Mouse (Mus musculus): ENCODE data around the gene 4930469K13Rik. TPM values are rescaled to one million over a fixed set of nuclear protein-coding genes. Genes with fewer than 3 reads are reported as not detected.

Gene 4930469K13Rik
- polyA plus RNA-seq, 3 experiments from 2014 or later: 6.0 to 13.0 (median 7.7) TPM

DNA sequence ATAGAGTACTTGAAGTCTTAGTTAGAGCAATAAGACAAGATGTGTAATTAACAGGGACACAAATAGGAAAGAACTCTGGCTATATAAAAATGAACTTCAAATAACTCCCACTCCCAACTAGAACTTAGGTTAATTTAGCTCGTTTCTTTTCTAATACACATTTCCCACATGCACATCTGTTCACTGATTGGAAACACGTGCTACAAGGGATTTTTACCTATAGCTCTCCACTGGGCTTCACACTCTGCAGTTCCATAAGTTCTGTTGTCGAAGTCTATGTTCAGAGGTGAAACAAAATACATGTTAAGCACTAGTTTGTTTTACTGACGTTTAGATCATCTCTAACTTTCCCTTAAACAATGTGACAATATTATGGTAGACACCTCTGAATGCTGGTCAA, 118.2 kb downstream of the 4930469K13Rik start:
- ATAC-seq: no peak

DNA sequence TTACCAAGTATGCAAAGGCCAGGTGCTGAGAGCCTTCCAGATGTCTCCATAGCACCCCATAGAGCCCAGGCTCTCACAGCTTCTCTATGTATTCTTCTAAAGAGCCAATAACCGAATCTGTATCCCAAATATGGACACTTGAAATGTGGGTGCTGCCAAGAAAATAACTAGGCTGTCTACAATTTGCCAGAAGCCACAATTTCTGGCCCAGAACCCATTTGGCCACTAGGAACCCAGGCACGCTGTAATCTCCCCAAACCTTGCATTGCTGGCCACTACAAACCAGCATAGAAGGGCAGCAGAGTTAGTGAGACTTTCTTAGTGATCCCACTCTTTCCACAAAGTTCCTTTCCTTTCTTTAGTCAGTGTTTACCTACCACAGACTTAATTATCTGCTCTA, 123.2 kb downstream of the 4930469K13Rik start:
- no peak for ATAC-seq

DNA sequence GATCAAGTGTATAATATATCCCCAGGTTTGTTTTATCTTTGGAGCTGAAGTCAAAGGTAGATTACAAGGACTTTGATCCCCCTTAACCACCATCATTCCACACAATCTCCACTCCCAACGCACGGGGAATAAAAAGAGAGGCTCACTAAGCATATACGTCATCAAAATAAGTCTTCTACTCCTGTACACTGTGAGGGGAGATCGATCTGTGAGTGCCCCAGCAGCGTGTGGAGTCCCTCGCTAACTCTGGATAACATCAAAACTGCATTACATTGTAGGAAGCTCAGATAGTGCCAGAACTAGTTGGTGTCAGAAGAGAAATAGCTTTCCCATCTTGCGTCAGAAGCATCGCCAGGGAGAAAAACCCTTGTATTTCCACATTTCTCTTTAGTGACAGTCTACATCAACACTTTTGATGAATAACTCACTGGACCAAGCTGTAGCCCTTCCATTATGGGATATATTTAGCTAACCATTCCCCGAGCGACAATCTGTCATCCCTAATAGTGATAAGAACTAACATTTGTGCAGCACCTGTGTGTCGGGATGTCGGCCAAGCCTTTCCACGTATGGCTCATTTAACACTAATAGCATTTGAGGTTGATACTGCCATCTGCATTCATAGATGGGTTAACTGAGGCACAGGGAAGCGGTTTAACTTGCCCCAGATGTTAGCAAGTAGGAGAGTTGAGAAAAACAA, 123.9 kb downstream of the 4930469K13Rik start:
- ATAC-seq: no peak

DNA sequence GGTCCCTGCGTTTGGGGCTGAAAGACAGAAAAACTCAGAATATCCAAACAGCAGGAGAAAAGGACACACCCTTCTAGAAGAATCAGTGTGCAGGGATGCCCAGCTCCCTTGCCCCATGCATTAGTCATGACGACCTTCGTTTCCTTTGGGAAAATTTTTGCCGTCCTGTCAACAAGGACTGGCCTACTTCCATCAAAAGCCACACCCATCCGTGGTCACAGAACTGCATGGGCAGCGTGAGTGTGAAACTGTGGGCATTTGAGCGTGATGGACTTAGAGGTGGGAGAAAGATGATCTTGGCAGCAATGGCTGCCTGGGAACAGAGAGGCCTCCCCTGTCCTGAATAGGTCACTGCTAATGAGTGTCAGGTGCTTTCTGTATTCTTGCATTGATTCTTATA, 126.2 kb downstream of the 4930469K13Rik start:
- no peak for ATAC-seq

DNA sequence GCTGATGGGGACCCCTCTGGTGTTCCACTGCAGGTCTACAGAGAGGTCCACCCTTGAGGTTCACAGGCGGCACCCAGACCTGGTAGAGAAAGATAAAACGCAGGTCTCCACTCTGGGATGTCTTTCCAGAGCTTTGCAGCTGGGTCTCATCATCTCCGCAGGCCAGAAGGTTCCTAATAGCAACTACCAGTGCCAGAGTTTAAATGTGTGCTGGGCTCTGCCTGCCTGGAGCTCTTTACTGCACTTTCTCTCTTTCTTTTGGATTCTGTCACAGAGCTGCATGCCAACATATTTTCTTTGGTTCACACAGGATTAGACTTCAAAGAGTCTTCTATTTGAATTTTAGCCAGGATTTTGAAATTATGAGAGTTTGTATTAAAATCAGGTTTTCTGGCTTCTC, 129.2 kb downstream of the 4930469K13Rik start:
- ATAC-seq: no peak

DNA sequence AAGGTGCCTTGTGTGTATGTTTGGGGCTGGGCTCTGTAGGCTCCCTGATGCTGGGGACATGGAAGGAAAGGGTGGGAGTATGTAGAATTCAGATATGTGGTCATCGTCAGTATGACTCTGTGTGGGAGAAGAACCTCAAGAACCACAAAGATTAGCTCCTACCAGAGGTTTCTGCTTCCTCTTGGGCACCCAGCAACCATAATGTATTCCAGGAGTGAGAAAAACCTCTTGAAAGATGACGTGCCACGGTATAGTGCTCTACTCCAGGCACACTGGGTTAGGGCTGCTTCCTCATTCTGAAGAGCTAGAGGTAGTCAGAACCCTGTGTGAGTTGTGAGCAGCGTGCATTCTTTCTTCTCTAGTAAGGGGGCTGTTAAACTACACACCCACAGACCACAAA, 130.6 kb downstream of the 4930469K13Rik start:
- no peak for ATAC-seq

DNA sequence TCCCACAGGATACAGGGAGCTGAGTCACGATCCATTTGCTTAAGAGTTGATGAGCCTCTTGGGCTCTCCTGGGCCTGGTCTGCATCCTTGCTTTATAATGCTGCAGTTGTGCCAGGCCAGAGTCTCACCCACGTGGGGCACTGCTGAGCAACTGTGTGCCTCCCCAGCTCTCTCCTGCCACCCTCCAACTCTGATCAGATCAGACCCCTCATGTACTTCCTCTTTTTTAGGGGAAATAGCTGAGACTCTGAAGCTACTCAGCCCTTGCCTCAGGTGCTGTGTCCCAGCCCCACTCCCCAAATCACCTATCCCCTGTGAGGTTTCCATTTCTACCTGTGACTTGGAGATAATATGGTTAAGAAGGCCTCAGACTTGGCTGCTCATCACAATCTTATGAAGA, 133.0 kb downstream of the 4930469K13Rik start:
- no peak for ATAC-seq

DNA sequence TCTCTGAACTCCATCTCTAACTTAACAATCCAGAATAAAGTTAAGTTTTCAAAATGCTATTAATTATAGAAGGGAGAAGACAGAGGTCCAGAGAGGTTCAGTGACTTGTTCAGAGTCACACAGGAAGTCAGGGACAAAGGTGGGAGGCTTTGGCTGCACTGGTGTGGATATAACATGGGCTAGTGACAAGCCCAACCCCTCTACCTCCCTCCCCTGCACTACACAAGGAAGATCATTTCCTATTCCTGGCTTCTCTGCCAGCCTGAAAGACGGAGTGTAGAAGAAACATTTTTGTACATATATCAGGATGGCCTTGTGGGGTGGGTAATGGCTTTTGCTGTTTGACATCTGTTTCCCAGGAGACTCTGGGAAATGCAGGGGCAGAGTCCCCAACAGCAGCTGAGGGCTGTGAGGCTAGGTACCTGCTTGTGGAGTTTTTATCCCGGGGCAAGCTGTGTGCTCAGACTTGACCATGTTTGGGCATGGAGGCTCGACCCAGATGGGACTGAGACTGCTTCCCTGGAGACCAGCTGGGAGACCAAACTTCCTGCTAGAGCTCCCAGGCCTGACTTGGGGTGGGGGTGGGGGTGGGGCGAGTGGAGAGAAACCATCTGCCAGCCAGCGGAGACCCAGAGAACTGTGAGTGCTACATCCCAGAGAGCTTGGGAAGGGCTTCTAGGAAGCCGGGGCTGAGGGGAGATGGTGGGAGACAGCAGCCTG, 135.5 kb downstream of the 4930469K13Rik start, which contains the start of gene Kcnmb1:
Gene Kcnmb1, plus strand, starts transcription at position 326 of the 720 bp plus-strand sequence.
- no peak for ATAC-seq

DNA sequence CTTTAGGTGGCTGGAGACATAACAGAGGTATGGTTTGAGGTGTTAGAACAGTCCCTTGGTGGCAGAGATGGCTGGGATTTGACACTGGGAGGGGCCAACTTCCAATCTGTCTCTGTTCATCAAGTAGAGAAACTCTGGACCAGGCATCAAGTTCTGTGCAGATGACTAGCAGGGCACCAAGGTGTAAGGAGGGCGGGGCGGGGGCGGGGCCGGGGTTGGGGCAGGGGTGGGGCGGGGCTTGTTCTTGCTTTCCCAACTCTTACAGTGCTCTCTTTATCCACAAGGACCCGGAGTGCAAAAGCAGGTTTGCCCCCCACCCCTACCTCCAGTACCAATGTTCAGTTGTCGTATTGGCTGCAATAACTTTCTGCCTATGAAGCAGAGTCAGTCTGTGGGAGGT, 136.2 kb downstream of the 4930469K13Rik start:
- no peak for ATAC-seq

DNA sequence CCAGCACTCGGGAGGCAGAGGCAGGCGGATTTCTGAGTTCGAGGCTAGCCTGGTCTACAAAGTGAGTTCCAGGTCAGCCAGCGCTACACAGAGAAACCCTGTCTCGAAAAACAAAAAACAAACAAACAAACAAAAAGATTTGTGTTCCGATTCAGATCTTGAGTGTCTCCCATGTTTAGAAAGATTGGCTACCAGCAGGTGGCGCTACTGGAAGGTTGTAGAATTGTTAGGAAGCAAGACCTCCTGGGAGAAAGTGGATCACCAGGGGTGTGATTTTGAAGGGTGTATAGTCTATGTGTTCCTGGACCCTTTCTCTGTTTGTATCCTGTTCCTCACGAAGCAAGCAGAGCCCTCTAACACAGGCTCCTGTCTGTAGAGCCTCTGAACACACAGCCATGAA, 139.6 kb downstream of the 4930469K13Rik start:
- no peak for ATAC-seq

DNA sequence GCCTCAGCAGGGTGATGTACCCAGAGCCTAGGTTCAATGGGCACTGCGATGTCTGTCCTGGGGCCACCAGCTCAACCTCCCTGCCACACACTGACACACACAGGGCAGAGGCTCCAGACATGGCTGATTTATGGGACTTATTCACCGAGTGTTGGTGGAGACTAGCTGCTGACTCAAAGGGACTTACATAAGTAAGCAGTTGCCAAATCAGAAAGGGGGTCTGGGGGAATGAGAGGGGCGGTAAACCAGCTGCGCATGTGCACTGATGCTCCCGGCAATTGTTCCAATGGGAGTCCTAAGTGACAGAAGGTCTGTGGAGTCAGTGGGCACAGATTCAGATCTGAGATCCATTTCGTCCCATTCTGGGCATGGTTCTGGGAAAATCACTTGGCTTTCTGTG, 140.8 kb downstream of the 4930469K13Rik start:
- no peak for ATAC-seq

DNA sequence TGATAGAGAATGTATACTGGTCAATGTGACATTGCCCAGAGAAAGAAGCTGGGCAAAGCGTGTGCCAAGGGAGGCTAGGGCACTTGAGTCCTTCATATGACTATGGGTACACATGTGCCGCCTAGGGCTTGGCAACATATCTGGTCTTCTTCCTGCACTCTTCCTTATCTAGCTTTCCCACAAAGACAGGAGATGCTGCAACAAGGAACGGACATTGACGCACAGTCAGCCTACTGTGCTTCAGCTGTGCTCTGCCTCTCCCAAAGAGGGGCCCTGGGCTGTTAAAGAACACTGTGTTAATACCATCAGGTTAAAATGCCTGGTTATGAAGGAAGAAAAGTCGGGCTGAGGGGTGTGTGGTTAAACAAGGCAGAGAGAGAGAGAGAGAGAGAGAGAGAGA, 141.7 kb downstream of the 4930469K13Rik start:
- ATAC-seq: no peak

DNA sequence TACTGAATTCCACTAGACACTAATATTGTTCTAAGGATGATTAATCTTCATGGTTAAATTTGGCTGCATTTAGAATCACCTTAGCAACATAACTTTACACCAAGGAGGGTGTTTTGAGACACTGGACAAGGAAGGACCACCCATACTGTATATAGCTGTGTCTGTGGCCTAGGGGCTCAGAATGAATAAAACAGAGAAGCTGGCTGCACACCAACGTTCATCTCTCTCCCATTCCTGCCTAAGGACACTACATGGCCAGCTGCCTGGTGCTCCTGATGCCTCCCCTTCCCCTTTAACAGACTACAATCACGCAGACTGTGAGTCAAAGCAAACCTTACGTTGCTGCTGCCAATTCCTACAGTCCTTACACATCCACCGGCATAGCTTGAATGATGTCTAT, 142.4 kb downstream of the 4930469K13Rik start:
- ATAC-seq: no peak

DNA sequence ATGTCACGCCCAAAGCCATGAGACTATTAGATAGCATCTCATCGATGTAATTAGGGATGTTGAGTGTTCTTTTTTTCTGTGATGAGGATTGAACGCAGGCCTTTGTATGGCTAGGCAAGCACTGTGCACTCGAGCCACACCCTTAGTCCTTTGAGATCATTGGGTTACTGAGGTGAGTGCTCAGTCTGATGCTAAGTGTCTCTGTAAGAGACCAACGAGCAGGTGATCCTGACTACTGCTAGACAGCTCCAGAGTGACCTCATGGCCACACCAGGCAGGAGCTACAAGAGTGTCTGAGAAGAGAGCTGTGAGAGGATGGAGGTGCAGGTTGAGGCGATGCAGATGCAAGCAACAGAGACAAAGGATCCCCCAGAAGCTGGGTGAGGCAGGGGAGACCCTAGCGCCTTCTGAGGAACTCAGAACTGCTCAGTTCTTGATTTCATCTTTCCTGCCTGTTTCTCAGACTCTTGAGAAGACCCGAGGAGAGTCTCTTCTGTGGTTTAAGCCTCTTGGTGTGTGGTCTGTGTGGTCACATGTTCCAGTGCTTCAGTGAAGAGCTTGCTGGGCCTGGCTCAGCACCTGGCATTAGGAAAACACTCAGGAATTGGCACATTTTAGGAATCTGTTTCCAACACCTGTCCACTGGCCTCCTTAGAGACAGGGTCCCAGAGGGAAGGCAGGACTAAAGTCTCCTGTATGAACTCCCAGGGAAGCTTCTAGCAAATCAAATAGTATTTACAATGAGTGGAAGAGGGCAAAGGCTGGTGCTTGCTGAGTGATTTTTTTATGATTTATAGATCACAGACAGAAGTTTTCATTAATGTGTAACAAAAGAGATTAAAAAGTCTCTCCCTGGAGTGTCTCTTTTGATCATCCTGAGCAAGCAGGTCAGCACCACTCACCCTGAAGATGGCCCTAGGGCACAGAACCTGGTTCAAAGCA, 146.4 kb downstream of the 4930469K13Rik start:
- ATAC-seq: no peak

DNA sequence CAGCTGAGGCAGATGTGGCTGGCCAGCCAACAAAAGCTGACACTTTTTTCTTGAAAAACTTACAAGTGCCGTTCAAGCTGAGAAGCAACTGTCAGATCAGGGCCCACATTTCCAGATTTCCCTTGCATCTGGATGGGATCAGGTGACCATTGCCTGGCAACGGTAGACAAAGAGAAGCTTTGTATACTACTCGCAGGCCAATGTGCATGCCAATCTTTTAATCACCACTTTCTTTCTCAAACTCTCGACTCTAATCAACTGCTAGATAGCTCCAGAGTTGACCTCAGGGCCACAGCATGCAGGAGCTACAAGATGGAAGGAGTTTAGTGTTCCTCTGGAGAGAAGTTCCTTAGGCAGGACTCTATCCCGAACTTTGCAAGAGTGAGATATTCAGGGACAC, 147.2 kb downstream of the 4930469K13Rik start:
- ATAC-seq: no peak

DNA sequence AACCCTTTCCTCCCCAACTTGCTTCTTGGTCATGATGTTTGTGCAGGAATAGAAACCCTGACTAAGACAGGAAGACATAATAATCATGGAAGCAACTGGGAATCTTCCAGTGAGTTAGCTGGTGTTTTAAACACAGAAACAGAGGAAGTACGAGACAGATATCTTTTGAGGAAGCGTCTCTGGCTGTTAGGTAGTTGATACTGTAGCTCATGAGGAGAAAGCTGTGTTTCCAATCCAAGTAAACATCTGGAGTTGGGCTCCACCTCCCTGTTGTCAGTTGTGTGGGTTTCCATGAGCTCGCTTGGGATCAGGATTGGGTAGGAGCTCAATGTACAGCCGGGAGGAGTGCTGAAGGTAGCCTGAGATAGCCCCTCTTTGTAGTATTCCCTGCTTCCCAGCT, 151.9 kb downstream of the 4930469K13Rik start:
- no peak for ATAC-seq

DNA sequence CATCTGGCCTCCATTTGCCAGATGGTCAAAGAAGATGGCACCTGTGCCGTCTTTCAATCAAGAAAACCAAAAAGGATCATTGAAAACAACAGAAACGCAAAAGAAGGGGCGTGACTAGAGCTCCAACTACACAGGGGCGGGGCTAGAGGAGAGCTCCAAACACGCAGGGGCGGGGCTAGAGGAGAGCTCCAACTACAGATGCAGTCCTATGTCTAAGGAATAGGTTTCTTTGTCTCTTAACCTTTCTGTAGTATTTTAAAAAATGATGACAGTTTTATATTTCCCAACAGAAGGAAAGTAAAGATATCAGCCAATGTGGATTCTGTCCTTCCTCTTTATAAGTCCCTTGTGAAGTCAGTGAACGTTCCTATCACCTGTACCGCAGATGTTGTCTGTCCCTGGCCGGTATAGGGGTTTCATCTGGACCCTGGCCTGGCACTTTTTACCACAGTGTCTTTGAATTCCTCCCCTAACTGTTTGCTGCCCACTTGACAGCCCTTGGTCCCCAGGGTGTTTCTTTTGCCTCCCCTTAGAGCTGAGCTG, 153.5 kb downstream of the 4930469K13Rik start:
- no peak for ATAC-seq

DNA sequence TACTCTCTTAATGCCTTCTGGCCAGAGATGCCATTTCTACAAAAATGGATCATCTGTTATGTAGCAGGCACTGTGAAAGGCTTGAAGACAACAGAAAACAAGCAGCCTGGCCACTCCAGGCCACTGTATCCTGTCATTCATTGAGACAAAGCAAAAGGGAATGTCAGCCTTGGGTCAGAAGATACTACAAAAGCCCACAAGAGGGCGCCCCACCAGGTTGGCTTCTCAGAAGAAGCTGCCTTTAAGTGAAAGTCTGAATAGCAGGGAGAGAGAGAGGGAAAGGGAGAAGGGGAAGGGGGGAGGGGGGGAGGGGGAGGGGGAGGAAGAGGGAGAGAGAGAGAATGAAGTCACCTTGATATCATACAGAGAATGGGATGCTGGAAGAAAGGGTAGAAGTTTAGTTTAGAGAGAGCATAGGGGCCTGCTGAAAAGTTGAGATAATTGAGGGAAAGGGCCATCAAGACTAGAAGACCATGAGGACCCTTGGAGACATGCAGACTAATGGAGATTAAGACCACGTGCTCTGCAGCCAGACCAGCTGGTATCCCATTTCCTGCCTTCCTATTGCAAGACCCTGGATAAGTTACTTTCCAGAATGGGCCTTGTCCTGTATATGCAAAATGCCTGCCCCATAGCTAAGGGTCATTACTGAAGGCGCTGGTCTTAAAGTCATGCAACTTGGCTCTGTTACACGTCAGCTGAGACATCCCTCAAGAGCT, 154.1 kb downstream of the 4930469K13Rik start:
- no peak for ATAC-seq

DNA sequence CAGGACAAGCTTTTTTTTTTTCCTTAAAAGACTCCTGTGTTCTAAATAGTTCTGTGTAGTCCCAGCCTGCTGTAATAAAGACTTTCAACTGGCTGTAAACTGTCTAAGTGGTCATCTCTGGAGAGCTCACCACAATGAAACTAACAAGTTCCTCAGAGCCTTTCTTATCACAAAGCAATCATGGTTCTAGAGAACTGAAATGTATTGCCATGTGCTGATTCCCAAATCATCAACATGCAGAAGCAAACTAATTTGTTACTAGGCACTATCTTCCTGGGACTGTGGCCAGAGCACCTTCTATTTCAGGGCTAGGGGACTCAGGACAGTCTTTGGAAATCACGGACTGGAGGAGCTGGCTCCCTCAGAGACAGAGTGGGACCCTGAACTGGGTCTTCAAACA, 154.8 kb downstream of the 4930469K13Rik start:
- ATAC-seq: no peak

DNA sequence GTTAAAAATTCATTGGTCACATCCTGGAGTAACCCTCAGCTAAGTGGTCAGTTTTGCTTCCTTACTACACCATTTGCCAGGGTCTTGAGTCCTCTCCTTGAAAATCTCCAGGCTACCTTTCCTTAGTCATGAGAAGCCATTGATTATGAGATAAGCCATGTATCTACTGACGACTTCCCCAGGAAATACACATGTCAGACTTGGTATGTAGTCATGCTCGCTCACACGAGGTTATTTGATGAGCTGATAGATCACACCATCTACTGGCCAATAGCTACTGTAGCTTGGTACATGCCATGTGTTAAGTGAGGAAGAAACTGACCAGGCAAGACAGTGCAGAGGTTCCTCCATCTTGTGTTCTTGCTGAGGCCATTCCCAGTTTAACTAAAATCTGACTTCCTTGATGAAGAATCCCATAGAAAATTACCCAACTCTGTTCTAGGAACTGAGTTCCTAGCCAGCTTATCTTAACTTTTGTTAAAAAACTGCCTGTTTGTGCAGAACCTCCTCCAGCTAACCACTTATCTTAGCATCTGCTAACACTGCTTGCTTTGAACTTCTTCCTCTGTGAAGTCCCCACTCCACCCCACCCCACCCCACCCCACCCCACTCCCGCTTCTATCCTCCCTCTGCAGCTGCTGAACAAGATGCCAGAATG, 158.8 kb downstream of the 4930469K13Rik start:
- peak; percentile 46 for ATAC-seq

DNA sequence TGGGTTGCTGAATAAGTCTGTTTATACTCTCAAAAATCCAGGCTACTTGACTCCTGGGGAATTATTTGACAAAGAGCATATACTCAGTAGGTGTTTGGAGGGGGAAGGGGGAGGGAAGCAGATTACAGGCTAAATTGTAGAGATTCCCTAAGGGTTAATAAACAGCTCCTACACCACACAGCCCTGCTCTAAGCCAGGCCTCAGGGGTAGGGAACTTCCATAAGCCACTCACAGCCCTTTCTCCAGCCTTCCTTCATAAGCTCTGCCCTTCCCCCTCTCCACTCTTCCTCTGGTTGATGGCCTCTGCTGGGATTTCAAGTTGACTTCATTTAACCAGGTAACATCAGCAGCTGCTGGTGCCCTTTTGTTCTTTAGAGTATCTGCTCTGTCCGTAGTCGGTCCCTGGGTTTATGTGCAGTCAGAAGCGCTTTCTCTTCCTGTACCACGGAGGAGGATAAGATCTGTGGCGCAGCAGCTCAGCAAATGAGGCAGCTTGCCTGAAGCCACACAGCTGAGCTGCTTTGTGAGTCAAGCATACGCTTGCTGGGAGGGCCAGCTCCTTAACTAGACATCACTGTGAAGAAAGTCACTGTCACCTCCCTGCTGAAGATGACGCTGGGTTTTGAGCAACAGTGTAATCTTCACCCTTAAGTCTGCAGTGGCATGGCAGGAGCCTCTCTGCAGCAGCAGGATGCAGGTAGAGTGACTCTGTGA, 159.6 kb downstream of the 4930469K13Rik start:
- ATAC-seq: peak; percentile 80

All from inflammation-experienced regulatory T-cells, adult 6 months (primary cell).